Comparison of ENCODE assay signal across 9 mouse cellular contexts in the genomic region with DNA sequence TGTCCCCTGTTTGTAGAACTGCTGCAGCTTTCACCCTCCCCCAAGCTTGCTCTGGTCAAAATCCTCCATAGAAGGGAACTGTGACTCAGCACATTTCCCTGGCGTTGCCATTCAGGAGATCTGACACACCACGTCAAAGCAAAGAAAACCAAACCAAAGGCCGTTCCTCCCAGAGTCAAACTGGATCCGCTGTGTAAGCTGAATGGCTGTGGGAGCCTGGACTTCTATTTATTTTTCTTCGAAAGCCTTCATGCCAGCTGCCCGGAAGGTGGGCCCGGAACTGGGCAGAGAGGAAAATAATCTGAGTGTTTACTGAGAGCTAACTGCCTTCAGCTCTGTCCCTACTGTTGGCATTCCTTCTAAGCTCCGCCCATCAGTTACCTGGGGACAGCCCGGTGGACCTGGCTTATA. TPM values are rescaled to one million over a fixed set of nuclear protein-coding genes. Genes with fewer than 3 reads are reported as not detected.
A peak's percentile ranks its signal among the peaks of the same experiment; 100 is the strongest.
DNase-seq lines count a peak whose midpoint lies in the region; ATAC-seq and TF ChIP-seq lines count a peak whose summit lies in the region.
"Had no signal": no experiment of that assay in that cellular context is flagged by ENCODE, and none has a peak within 500 bp of the region (broad histone marks: within the 10 kb centered on the region; RNA-seq: fewer than 3 reads in every experiment).

No protein-coding gene starts in this region.

- peak overlapping the region; percentile 19 for H3K4me2 ChIP-seq in embryonic facial prominence, embryonic 12.5 days (replicated peaks)
- H3K4me2 ChIP-seq: neural tube, embryonic 12.5 days had no signal

- H3K9ac ChIP-seq in ES-Bruce4 (ENCODE audit: low read depth, poor library complexity, severe bottlenecking): peak overlapping the region; percentile 57
- no peak overlapping the region for H3K9ac ChIP-seq in embryonic facial prominence, embryonic 12.5 days
- H3K9ac ChIP-seq: neural tube, embryonic 12.5 days had no signal

- H3K4me1 ChIP-seq in ES-Bruce4 (ENCODE audit: control insufficient read depth, insufficient read depth, low read length): peaks cover 8% of the 10 kb centered on the region
- peaks cover 13% of the 10 kb centered on the region; the same call in 1 of the 2 replicates for H3K4me1 ChIP-seq in embryonic facial prominence, embryonic 12.5 days
- peaks cover 14% of the 10 kb centered on the region; the same call in 1 of the 2 replicates for H3K4me1 ChIP-seq in kidney, adult 2 months (ENCODE audit: control insufficient read depth, insufficient read depth, low read length)

- H3K27ac ChIP-seq in ES-Bruce4 (ENCODE audit: insufficient read depth, low read length): peak overlapping the region; percentile 78
- no peak overlapping the region for H3K27ac ChIP-seq in embryonic facial prominence, embryonic 12.5 days
- H3K27ac ChIP-seq in kidney, adult 2 months (ENCODE audit: insufficient read depth, low read depth, low read length): no peak overlapping the region
- H3K27ac ChIP-seq: neural tube, embryonic 12.5 days had no signal

- H3K4me3 ChIP-seq in ES-Bruce4 (ENCODE audit: low read depth, low read length): peak overlapping the region; percentile 0; the same call in 1 of the 2 replicates
- H3K4me3 ChIP-seq in embryonic facial prominence, embryonic 12.5 days: no peak overlapping the region
- no peak overlapping the region for H3K4me3 ChIP-seq in kidney, adult 2 months (ENCODE audit: insufficient read depth, low read depth, low read length)
- H3K4me3 ChIP-seq: neural tube, embryonic 12.5 days had no signal

- 0 out of 2 replicates have a peak, but pooled peaks have one; percentile 19 for TF ChIP-seq EP300 in ES-Bruce4 (IDR thresholded peaks at IDR 0.05; ENCODE audit: insufficient read depth, low read depth, low read length)

- no peak for TF ChIP-seq POLR2A in ES-Bruce4 (IDR thresholded peaks at IDR 0.05; ENCODE audit: insufficient read depth, low read length)
- TF ChIP-seq POLR2A in kidney, adult 2 months (IDR thresholded peaks at IDR 0.05; ENCODE audit: low read depth, low read length): no peak

- H3K36me3 ChIP-seq in ES-Bruce4 (ENCODE audit: control insufficient read depth, insufficient read depth, low read length, poor library complexity, severe bottlenecking): no peaks in the 10 kb centered on the region
- no peaks in the 10 kb centered on the region for H3K36me3 ChIP-seq in embryonic facial prominence, embryonic 12.5 days
- H3K36me3 ChIP-seq in kidney, adult 2 months (ENCODE audit: control insufficient read depth, insufficient read depth, low read length): no peaks in the 10 kb centered on the region
- H3K36me3 ChIP-seq: neural tube, embryonic 12.5 days had no signal

- peak; percentile 25 for DNase-seq in 3134 (ENCODE audit: extremely low read depth, insufficient read length, low spot score)
- DNase-seq in kidney, adult 2 months: peak; percentile 85
- peak; percentile 47 for DNase-seq in lung, postnatal 10 days
- no peak for DNase-seq in T-cell, adult 2 months (ENCODE audit: low spot score)
- no peak for DNase-seq in frontal cortex, postnatal 25 days (ENCODE audit: low spot score in 2 of 2)
- no peak for DNase-seq in ovary, adult 18-20 months (ENCODE audit: low spot score)

- H3K9me3 ChIP-seq in ES-Bruce4 (replicated peaks; ENCODE audit: control insufficient read depth, insufficient read depth, low read length, poor library complexity, severe bottlenecking): no peaks in the 10 kb centered on the region
- no peaks in the 10 kb centered on the region for H3K9me3 ChIP-seq in embryonic facial prominence, embryonic 12.5 days
- H3K9me3 ChIP-seq: neural tube, embryonic 12.5 days had no signal

- ATAC-seq in embryonic facial prominence, embryonic 12.5 days (ENCODE audit: insufficient number of reproducible peaks, insufficient read depth, low FRiP score, low TSS enrichment): 0 out of 2 replicates have a peak, but pooled peaks have one; percentile 45

- H3K27me3 ChIP-seq in ES-Bruce4 (ENCODE audit: control insufficient read depth, insufficient read depth, low read length, poor library complexity, severe bottlenecking): no peaks in the 10 kb centered on the region
- no peaks in the 10 kb centered on the region for H3K27me3 ChIP-seq in embryonic facial prominence, embryonic 12.5 days
- no peaks in the 10 kb centered on the region for H3K27me3 ChIP-seq in kidney, adult 2 months (replicated peaks; ENCODE audit: control insufficient read depth, insufficient read depth, low read length)
- H3K27me3 ChIP-seq: neural tube, embryonic 12.5 days had no signal

- WGBS in embryonic facial prominence, embryonic 12.5 days: 36% methylated on average over 9 of the region's 9 CpGs
- WGBS in kidney, adult 2 months: 12% methylated on average over 9 of the region's 9 CpGs

- no peak for TF ChIP-seq CTCF in ES-Bruce4 (IDR thresholded peaks at IDR 0.05; ENCODE audit: low read depth, low read length)
- TF ChIP-seq CTCF in kidney, adult 2 months (conservative IDR thresholded peaks at IDR 0.05; ENCODE audit: insufficient read depth, insufficient read length, low read depth, low read length): no peak

RNA-seq across cellular contexts. Expression of a gene that starts 42.9 kb away (rescaled TPM):
- polyA plus RNA-seq in ES-Bruce4 (2011; ENCODE audit: insufficient read depth, insufficient read length, low read depth, missing spikeins): 5.1 and 5.2 TPM in 2 replicates
- 1.4 and 1.9 TPM in 2 replicates for polyA plus RNA-seq in embryonic facial prominence, embryonic 12.5 days (2016; fragmentation: Nextera tagmentation; extraction: Ambion mirVana)
- 68.9 and 77.1 TPM in 2 replicates for polyA plus RNA-seq in kidney, adult 2 months (2012; rRNA removed)

Comparison
In these comparisons a context has a peak if more than half of its experiments do, and no peak if none do; other contexts are left out.
1. DNase-seq: peak in 3134 (single experiment), kidney, adult 2 months (single experiment) and lung, postnatal 10 days (single experiment); none in T-cell, adult 2 months (single experiment), frontal cortex, postnatal 25 days (0 of 2) and ovary, adult 18-20 months (single experiment).
2. RNA of a gene that starts 42.9 kb away (polyA plus RNA-seq): 68.9 to 77.1 TPM in kidney, adult 2 months; 5.1 to 5.2 TPM in ES-Bruce4 and 1.4 to 1.9 TPM in embryonic facial prominence, embryonic 12.5 days; every median in the first group is over 10 times any median in the second.